Mouse (Mus musculus): ENCODE measurements around the gene Ccpg1os. TPM values are rescaled to one million over a fixed set of nuclear protein-coding genes. Genes with fewer than 3 reads are reported as not detected.

The Ccpg1os gene
- polyA plus RNA-seq, 1 experiment from 2014 or later = 19.1 TPM

DNA sequence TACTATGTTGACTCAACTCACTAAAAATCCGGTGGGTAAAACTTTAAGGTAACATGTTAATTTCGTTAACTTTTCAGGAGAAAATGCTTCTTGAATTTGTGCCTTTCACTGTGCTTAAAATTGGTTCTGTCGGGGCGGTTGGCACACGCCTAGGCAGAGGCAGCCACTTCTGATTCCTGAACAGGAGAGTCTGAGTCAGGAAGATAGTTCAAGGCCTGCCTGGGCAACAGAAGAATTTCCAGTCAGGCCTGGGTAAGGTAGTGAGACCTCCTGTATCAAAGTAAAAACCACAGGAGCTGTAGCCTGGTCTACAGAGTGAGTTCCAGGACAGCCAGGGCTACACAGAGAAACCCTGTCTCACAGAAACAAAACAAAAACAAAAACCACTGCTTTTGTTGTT, 7.4 kb upstream of the Ccpg1os start:
- Histone ChIP-seq H3K36me3 (ENCODE audit: control insufficient read depth, insufficient read depth) (no peaks in the 10 kb centered on the region), H3K27me3 (replicated peaks; ENCODE audit: control insufficient read depth, insufficient read depth, low read length) (no peaks in the 10 kb centered on the region), H3K9me3 (ENCODE audit: control insufficient read depth, low read length) (no peaks in the 10 kb centered on the region), H3K9ac (replicated peaks; ENCODE audit: low read depth, low read length) (no peak overlapping the region), H3K4me1 (replicated peaks; ENCODE audit: control insufficient read depth, insufficient read depth, low read length) (peaks cover 2% of the 10 kb centered on the region), H3K4me2 (ENCODE audit: low read length) (no peak overlapping the region), H3K4me3 (replicated peaks; ENCODE audit: low read length) (no peak overlapping the region), H3K27ac (ENCODE audit: low read length) (no peak overlapping the region)
- no peak for ATAC-seq
- WGBS = 89% methylated on average over 5 of the region's 5 CpGs

- no peak for ATAC-seq
- 89% methylated on average over 2 of the region's 2 CpGs for WGBS
- Histone ChIP-seq H3K9me3 (ENCODE audit: control insufficient read depth, low read length) (no peaks in the 10 kb centered on the region), H3K27ac (ENCODE audit: low read length) (no peak overlapping the region), H3K36me3 (ENCODE audit: control insufficient read depth, insufficient read depth) (no peaks in the 10 kb centered on the region), H3K4me2 (ENCODE audit: low read length) (no peak overlapping the region), H3K4me3 (replicated peaks; ENCODE audit: low read length) (no peak overlapping the region), H3K9ac (replicated peaks; ENCODE audit: low read depth, low read length) (no peak overlapping the region), H3K4me1 (replicated peaks; ENCODE audit: control insufficient read depth, insufficient read depth, low read length) (peaks cover 5% of the 10 kb centered on the region), H3K27me3 (replicated peaks; ENCODE audit: control insufficient read depth, insufficient read depth, low read length) (no peaks in the 10 kb centered on the region)
Observed at GRCm38 (mm10) chr9:72991420-72991819, 6.2 kb upstream of the Ccpg1os start.

GRCm38 (mm10) chr9:72988706-72989105, 3.5 kb upstream of the Ccpg1os start:
- no peaks in the 10 kb centered on the region for H3K9me3 ChIP-seq (ENCODE audit: control insufficient read depth, low read length)
- no peak overlapping the region for H3K4me3 ChIP-seq (replicated peaks; ENCODE audit: low read length)
- H3K36me3 ChIP-seq (ENCODE audit: control insufficient read depth, insufficient read depth) = no peaks in the 10 kb centered on the region
- ATAC-seq = no peak
- H3K27me3 ChIP-seq (replicated peaks; ENCODE audit: control insufficient read depth, insufficient read depth, low read length) = no peaks in the 10 kb centered on the region
- no peak overlapping the region for H3K4me2 ChIP-seq (ENCODE audit: low read length)
- H3K27ac ChIP-seq (ENCODE audit: low read length) = no peak overlapping the region
- H3K9ac ChIP-seq (replicated peaks; ENCODE audit: low read depth, low read length) = no peak overlapping the region
- peaks cover 17% of the 10 kb centered on the region for H3K4me1 ChIP-seq (replicated peaks; ENCODE audit: control insufficient read depth, insufficient read depth, low read length)
- 89% methylated on average over 5 of the region's 5 CpGs for WGBS

DNA sequence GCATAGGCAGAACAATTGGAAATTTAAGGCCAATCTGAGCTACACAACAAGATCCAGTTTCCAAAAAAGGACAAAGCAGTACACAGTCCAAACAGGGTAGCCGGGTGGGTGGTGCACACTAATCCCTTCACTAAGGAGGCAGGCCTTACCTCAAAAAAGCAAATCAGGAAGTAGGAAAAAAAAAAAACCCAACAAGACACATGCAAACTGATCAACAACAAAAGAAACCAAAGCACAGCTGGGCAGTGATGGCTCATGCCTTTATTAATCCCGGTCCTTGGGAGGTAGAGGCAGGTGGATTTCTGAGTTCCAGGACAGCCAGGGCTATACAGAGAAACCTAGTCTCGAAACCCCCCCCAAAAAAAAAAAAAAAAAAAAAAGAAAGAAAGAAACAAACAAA, 2.5 kb upstream of the Ccpg1os start:
- Histone ChIP-seq H3K9ac (replicated peaks; ENCODE audit: low read depth, low read length) (no peak overlapping the region), H3K27ac (ENCODE audit: low read length) (no peak overlapping the region), H3K27me3 (replicated peaks; ENCODE audit: control insufficient read depth, insufficient read depth, low read length) (no peaks in the 10 kb centered on the region), H3K36me3 (ENCODE audit: control insufficient read depth, insufficient read depth) (no peaks in the 10 kb centered on the region), H3K9me3 (ENCODE audit: control insufficient read depth, low read length) (no peaks in the 10 kb centered on the region), H3K4me1 (replicated peaks; ENCODE audit: control insufficient read depth, insufficient read depth, low read length) (peaks cover 17% of the 10 kb centered on the region), H3K4me2 (ENCODE audit: low read length) (no peak overlapping the region), H3K4me3 (replicated peaks; ENCODE audit: low read length) (no peak overlapping the region)
- no peak for ATAC-seq
- 49% methylated on average over 3 of the region's 3 CpGs for WGBS

- H3K9ac ChIP-seq (replicated peaks; ENCODE audit: low read depth, low read length) = no peak overlapping the region
- 64% methylated on average over 2 of the region's 2 CpGs for WGBS
- H3K4me1 ChIP-seq (replicated peaks; ENCODE audit: control insufficient read depth, insufficient read depth, low read length) = peaks cover 17% of the 10 kb centered on the region
- H3K9me3 ChIP-seq (ENCODE audit: control insufficient read depth, low read length) = no peaks in the 10 kb centered on the region
- no peak overlapping the region for H3K27ac ChIP-seq (ENCODE audit: low read length)
- H3K36me3 ChIP-seq (ENCODE audit: control insufficient read depth, insufficient read depth) = no peaks in the 10 kb centered on the region
- no peak overlapping the region for H3K4me3 ChIP-seq (replicated peaks; ENCODE audit: low read length)
- no peak overlapping the region for H3K4me2 ChIP-seq (ENCODE audit: low read length)
- no peaks in the 10 kb centered on the region for H3K27me3 ChIP-seq (replicated peaks; ENCODE audit: control insufficient read depth, insufficient read depth, low read length)
- no peak for ATAC-seq
Observed at GRCm38 (mm10) chr9:72983066-72983465, 2.1 kb downstream of the Ccpg1os start.

DNA sequence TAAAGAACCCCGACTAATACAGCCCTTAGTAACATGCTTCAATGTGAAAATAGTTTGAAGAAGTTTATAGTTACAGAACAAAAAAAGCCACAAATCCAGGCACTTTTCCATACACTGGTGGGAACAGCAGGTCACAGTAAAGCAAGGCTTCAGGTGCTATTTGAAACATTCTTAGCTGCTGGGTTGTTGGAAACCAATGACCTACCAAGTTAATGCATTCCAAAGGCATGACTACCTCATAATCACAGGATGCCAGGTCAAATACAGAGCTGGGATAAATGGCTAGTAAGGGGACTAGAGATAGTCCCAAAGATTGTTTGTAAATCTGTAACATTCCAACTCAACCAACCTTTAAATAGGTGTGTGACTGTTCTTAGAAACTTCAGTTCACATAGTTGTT, 9.9 kb downstream of the Ccpg1os start:
- Histone ChIP-seq H3K9ac (replicated peaks; ENCODE audit: low read depth, low read length) (no peak overlapping the region), H3K9me3 (ENCODE audit: control insufficient read depth, low read length) (no peaks in the 10 kb centered on the region), H3K36me3 (ENCODE audit: control insufficient read depth, insufficient read depth) (no peaks in the 10 kb centered on the region), H3K4me3 (replicated peaks; ENCODE audit: low read length) (no peak overlapping the region), H3K27me3 (replicated peaks; ENCODE audit: control insufficient read depth, insufficient read depth, low read length) (no peaks in the 10 kb centered on the region), H3K27ac (ENCODE audit: low read length) (no peak overlapping the region), H3K4me2 (ENCODE audit: low read length) (no peak overlapping the region), H3K4me1 (replicated peaks; ENCODE audit: control insufficient read depth, insufficient read depth, low read length) (no peaks in the 10 kb centered on the region)
- WGBS = 88% methylated on average over 1 of the region's 1 CpGs
- ATAC-seq = no peak

DNA sequence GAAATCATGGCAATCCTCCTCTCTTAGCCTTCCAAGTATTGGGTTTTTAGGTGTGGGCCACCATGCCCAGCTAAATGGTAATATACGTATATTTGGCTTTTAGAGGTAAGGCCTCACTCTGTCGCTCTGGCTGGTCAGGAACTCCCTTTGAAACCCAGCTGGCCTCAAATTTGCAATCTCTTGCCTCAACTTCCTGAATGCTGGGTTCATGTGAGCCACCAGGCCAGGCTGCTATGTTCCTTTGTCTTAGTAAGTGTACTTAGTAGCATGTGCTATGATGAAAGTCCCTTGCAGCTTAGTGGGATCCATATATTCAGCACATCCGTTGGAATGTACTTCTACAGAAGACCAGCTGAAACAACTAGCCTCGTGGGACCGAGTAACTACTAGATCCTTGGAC, 10.4 kb downstream of the Ccpg1os start:
- Histone ChIP-seq H3K9me3 (ENCODE audit: control insufficient read depth, low read length) (no peaks in the 10 kb centered on the region), H3K9ac (replicated peaks; ENCODE audit: low read depth, low read length) (no peak overlapping the region), H3K4me1 (replicated peaks; ENCODE audit: control insufficient read depth, insufficient read depth, low read length) (0 out of 2 replicates have a peak, but pooled peaks cover 1% of the 10 kb centered on the region), H3K27ac (ENCODE audit: low read length) (no peak overlapping the region), H3K36me3 (ENCODE audit: control insufficient read depth, insufficient read depth) (no peaks in the 10 kb centered on the region), H3K27me3 (replicated peaks; ENCODE audit: control insufficient read depth, insufficient read depth, low read length) (no peaks in the 10 kb centered on the region), H3K4me2 (ENCODE audit: low read length) (no peak overlapping the region), H3K4me3 (replicated peaks; ENCODE audit: low read length) (no peak overlapping the region)
- ATAC-seq = no peak
- WGBS = 93% methylated on average over 5 of the region's 5 CpGs

GRCm38 (mm10) chr9:72972984-72973383, 12.2 kb downstream of the Ccpg1os start:
- H3K9me3 ChIP-seq (ENCODE audit: control insufficient read depth, low read length) = no peaks in the 10 kb centered on the region
- H3K27ac ChIP-seq (ENCODE audit: low read length) = no peak overlapping the region
- H3K4me1 ChIP-seq (replicated peaks; ENCODE audit: control insufficient read depth, insufficient read depth, low read length) = peaks cover 10% of the 10 kb centered on the region
- H3K4me2 ChIP-seq (ENCODE audit: low read length) = no peak overlapping the region
- H3K36me3 ChIP-seq (ENCODE audit: control insufficient read depth, insufficient read depth) = no peaks in the 10 kb centered on the region
- no peak overlapping the region for H3K4me3 ChIP-seq (replicated peaks; ENCODE audit: low read length)
- no peaks in the 10 kb centered on the region for H3K27me3 ChIP-seq (replicated peaks; ENCODE audit: control insufficient read depth, insufficient read depth, low read length)
- H3K9ac ChIP-seq (replicated peaks; ENCODE audit: low read depth, low read length) = no peak overlapping the region
- ATAC-seq = no peak

GRCm38 (mm10) chr9:72972435-72972834, 12.7 kb downstream of the Ccpg1os start:
- no peaks in the 10 kb centered on the region for H3K36me3 ChIP-seq (ENCODE audit: control insufficient read depth, insufficient read depth)
- H3K9me3 ChIP-seq (ENCODE audit: control insufficient read depth, low read length) = no peaks in the 10 kb centered on the region
- no peak overlapping the region for H3K9ac ChIP-seq (replicated peaks; ENCODE audit: low read depth, low read length)
- no peak overlapping the region for H3K27ac ChIP-seq (ENCODE audit: low read length)
- WGBS = 78% methylated on average over 5 of the region's 5 CpGs
- H3K4me3 ChIP-seq (replicated peaks; ENCODE audit: low read length) = no peak overlapping the region
- ATAC-seq = no peak
- no peak overlapping the region for H3K4me2 ChIP-seq (ENCODE audit: low read length)
- H3K27me3 ChIP-seq (replicated peaks; ENCODE audit: control insufficient read depth, insufficient read depth, low read length) = no peaks in the 10 kb centered on the region
- peaks cover 11% of the 10 kb centered on the region for H3K4me1 ChIP-seq (replicated peaks; ENCODE audit: control insufficient read depth, insufficient read depth, low read length)

DNA sequence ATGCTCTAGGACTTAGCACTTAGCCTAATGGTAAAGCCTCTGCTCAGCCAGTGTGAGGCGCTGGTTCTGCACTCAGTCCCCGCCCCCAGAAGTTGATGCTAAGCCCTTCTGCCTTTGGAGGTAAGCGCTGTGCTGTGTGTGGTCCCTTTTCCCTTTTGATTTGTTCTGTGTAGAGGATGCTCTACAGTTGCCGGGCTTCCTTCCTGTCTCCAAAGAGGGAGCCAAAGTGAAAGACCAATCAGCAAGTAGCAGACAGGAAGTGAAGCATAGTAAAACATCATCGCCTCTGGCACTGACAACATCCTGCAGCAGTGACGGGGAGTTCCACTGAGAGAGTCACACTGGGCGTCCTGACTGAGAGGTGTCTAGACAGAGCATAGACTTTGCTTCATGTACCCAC, 15.3 kb downstream of the Ccpg1os start:
- Histone ChIP-seq H3K27ac (ENCODE audit: low read length) (no peak overlapping the region), H3K4me1 (replicated peaks; ENCODE audit: control insufficient read depth, insufficient read depth, low read length) (peaks cover 11% of the 10 kb centered on the region), H3K9ac (replicated peaks; ENCODE audit: low read depth, low read length) (no peak overlapping the region), H3K27me3 (replicated peaks; ENCODE audit: control insufficient read depth, insufficient read depth, low read length) (no peaks in the 10 kb centered on the region), H3K4me3 (replicated peaks; ENCODE audit: low read length) (no peak overlapping the region), H3K4me2 (ENCODE audit: low read length) (no peak overlapping the region), H3K36me3 (ENCODE audit: control insufficient read depth, insufficient read depth) (no peaks in the 10 kb centered on the region), H3K9me3 (ENCODE audit: control insufficient read depth, low read length) (no peaks in the 10 kb centered on the region)
- no peak for ATAC-seq
- WGBS = 78% methylated on average over 7 of the region's 7 CpGs

Measured in forebrain, embryonic 16.5 days (tissue).